Mouse (Mus musculus) heart, adult 2 months (tissue): ENCODE results near the gene Ostf1. TPM values are rescaled to one million over a fixed set of nuclear protein-coding genes. Genes with fewer than 3 reads are reported as not detected.

ENCODE experiments used
- DNase-seq, 2 experiments: peaks; one replicate each; pipeline ENCODE4 v3.0.0; 2021
- H3K27ac ChIP-seq: fragments of 200-600 bp; 2 replicates; pipeline ENCODE4 v1.8.1; 2022
- H3K27me3 ChIP-seq: fragments of 200-500 bp; 2 replicates; pipeline ENCODE4 v1.6.1; 2012; ENCODE audit warnings: mild to moderate bottlenecking, low read length, inconsistent platforms, mixed read lengths; ENCODE audit not compliant: control insufficient read depth, insufficient read depth
- H3K36me3 ChIP-seq: fragments of 200-500 bp; 2 replicates; pipeline ENCODE4 v1.6.1; 2012; ENCODE audit warnings: low read length, inconsistent platforms; ENCODE audit not compliant: control insufficient read depth, insufficient read depth
- H3K4me1 ChIP-seq: fragments of 200-500 bp; 2 replicates; pipeline ENCODE4 v1.6.1; 2011; ENCODE audit warnings: low read length; ENCODE audit not compliant: control insufficient read depth, insufficient read depth
- H3K4me3 ChIP-seq: fragments of 200-600 bp; 2 replicates; pipeline ENCODE4 v1.8.1; 2022
- H3K79me2 ChIP-seq: fragments of 200-500 bp; replicated peaks from 2 replicates; pipeline ENCODE4 v1.6.1; 2012; ENCODE audit warnings: mild to moderate bottlenecking, inconsistent platforms, low read length, moderate library complexity, mixed read lengths; ENCODE audit not compliant: control insufficient read depth, insufficient read depth
- H3K9ac ChIP-seq: fragments of 200-500 bp; 2 replicates; pipeline ENCODE4 v1.6.1; 2012; ENCODE audit warnings: low read depth, mild to moderate bottlenecking, control low read depth, inconsistent platforms, low read length, mixed read lengths
- CTCF ChIP-seq: fragments of 200-600 bp; IDR thresholded peaks from 2 replicates; pipeline ENCODE4 v1.8.1; 2022; ENCODE audit warnings: antibody characterized with exemption, mild to moderate bottlenecking, moderate library complexity
- EP300 ChIP-seq: fragments of 200-500 bp; IDR thresholded peaks from 2 replicates; pipeline ENCODE4 v1.6.1; 2011; ENCODE audit warnings: low read depth, low read length, control low read depth; ENCODE audit not compliant: insufficient read depth
- POLR2A ChIP-seq: fragments of 200-500 bp; IDR thresholded peaks from 2 replicates; pipeline ENCODE4 v1.6.1; 2011; ENCODE audit warnings: mild to moderate bottlenecking, low read depth, low read length, control low read depth; ENCODE audit not compliant: insufficient read depth
- WGBS: fragments of 180-500 bp; shearing (Covaris S2); methylation state at CpG from one replicate; pipeline ENCODE4 v1.1.7; 2018; 5-methylcytosine and 5-hydroxymethylcytosine counted together
- intact Hi-C: fragments of 180-260 bp; cut with DNase I; formaldehyde crosslinking; loops from one replicate; pipeline ENCODE4 v1.15.1; 2025
- polyA plus RNA-seq: library from polyadenylated mRNA; depleted of rRNA; stranded (reverse); fragments of >200 nt; gene quantifications from 2 replicates; pipeline ENCODE4 v1.2.3, GENCODE M21; 2012; rRNA removed
- total RNA-seq, 2 experiments: library from RNA; stranded (reverse); gene quantifications; 2 replicates each; pipeline ENCODE4 v1.2.3; 2021

The Ostf1 gene
- total and polyA plus RNA-seq, 3 experiments, result 29.5 to 37.6 (median 35.3) TPM

DNA sequence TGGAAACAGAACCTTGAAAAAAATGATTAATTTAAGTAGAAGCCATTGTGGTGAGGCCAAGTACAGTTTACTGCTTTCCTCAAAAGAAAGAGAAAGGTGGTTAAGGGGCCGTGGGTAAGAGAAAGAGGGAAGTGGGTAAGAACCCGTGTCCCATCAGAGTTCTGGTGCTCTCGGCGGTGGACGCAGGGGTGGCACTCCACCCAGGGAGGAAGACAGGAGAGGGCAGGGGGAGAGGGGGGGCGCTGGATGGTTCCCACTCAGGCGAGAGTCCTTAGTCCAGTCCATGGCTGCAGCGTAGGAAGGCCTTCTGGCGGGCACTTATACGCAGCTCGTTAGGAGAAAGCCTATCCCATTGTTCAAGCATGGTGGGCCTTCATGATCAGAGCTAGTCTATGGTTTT is 64.1 kb downstream of the Ostf1 start:
- DNase-seq, result no peak
- no peaks in the 10 kb centered on the region for H3K27me3 ChIP-seq
- no peak overlapping the region for H3K4me3 ChIP-seq
- WGBS, result 89% methylated on average over 11 of the region's 11 CpGs
- no peak overlapping the region for H3K9ac ChIP-seq
- no peak overlapping the region for H3K27ac ChIP-seq
- no peaks in the 10 kb centered on the region for H3K36me3 ChIP-seq
- intact Hi-C loops, result no loop called here
- H3K4me1 ChIP-seq, result peaks cover 2% of the 10 kb centered on the region
- H3K79me2 ChIP-seq, result no peaks in the 10 kb centered on the region
- TF ChIP-seq CTCF, result no peak
- TF ChIP-seq POLR2A, result no peak
- no peak for TF ChIP-seq EP300

DNA sequence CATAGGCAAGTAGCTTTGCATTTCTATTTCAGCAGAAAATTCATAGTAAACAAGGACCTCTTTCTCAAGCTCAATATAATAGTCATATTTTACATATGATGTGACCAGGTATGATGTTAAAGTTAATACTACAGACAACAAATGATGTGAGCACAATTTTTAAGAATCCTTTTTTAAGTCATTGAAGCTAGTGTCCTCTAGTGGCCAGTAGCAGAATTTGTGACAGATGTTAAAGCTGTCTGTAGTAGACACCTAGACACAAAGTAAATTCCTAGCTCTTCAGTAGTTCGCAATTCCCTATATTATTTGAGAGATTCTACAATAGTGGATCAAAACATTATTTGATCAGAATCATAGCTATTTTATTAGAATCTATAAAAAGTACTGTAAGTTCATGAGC is 73.9 kb downstream of the Ostf1 start:
- WGBS, result 82% methylated on average over 1 of the region's 1 CpGs
- no peaks in the 10 kb centered on the region for H3K27me3 ChIP-seq
- intact Hi-C loops, result no loop called here
- no peaks in the 10 kb centered on the region for H3K79me2 ChIP-seq
- H3K4me1 ChIP-seq, result no peaks in the 10 kb centered on the region
- TF ChIP-seq EP300 (no peak), POLR2A (no peak), CTCF (peak; percentile 77)
- no peak overlapping the region for H3K9ac ChIP-seq
- no peaks in the 10 kb centered on the region for H3K36me3 ChIP-seq
- H3K27ac ChIP-seq, result no peak overlapping the region
- no peak for DNase-seq
- H3K4me3 ChIP-seq, result no peak overlapping the region

DNA sequence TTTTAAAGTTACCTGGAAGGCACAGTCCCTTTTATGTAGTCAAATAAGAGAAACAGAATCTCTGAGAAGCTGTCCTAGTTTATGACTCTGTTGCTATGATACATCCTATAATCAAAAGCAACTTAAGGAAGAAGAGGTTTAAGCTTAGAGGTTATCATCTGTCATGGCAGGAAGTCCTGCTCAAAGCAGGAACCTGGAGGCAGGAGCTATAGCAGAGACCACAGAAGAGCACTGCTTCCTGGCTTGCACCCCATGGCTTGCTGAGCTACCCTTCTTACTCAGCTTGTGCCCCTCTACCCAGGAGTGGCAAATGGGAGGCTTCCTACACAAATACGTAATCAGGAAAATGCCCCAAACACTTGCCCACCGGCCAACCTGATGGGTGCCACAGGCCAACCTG is 76.0 kb downstream of the Ostf1 start:
- WGBS, result 75% methylated on average over 2 of the region's 2 CpGs
- H3K4me1 ChIP-seq, result no peaks in the 10 kb centered on the region
- H3K9ac ChIP-seq, result no peak overlapping the region
- TF ChIP-seq EP300 (no peak), CTCF (no peak), POLR2A (no peak)
- H3K36me3 ChIP-seq, result no peaks in the 10 kb centered on the region
- no peak for DNase-seq
- intact Hi-C loops, result no loop called here
- no peaks in the 10 kb centered on the region for H3K79me2 ChIP-seq
- H3K27me3 ChIP-seq, result no peaks in the 10 kb centered on the region
- no peak overlapping the region for H3K4me3 ChIP-seq
- no peak overlapping the region for H3K27ac ChIP-seq

DNA sequence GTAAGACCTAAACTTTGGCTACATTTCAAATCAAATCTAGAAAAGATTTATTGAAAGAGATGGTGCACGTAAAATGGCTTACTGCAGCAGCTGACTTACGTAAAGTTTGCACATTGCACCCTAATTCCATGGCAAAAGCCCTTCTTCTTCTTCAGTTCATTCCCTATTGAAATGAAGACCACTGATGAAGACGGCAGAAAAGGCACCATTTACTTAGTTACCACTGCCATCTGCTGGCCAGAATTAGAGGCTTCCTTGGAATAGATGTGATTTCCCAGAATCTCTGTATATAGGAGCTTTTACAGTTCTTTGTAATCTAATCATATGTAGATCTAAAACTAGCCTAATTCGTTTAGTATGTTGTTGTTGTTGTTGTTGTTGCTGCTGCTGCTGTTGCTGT is 83.0 kb downstream of the Ostf1 start:
- DNase-seq, result peak; percentile 17 to 51
- TF ChIP-seq CTCF (peak; percentile 89), EP300 (no peak)
- no peak overlapping the region for H3K27ac ChIP-seq
- no peaks in the 10 kb centered on the region for H3K27me3 ChIP-seq
- H3K9ac ChIP-seq, result no peak overlapping the region
- H3K36me3 ChIP-seq, result no peaks in the 10 kb centered on the region
- intact Hi-C loops, result loop anchor here (1.0 to 5.0 kb wide), 4 partner anchors 676 to 1426 kb away; no protein-coding TSS in a partner anchor
- H3K79me2 ChIP-seq, result no peaks in the 10 kb centered on the region
- 10% methylated on average over 4 of the region's 4 CpGs for WGBS
- no peak overlapping the region for H3K4me3 ChIP-seq
- H3K4me1 ChIP-seq, result no peaks in the 10 kb centered on the region

Other genes starting within 250 kb of the Ostf1 start
- gene Nmrk1, start 127 bp upstream of the Ostf1 start, total RNA-seq, result 1 to 10 TPM; 2.3 to 2.5 TPM
- 5.4 and 9.7 TPM in 2 replicates for gene Nmrk1, start 127 bp upstream of the Ostf1 start, polyA plus RNA-seq
- 10 to 100 TPM; 32.8 to 36.4 TPM for gene Carnmt1, start 38.9 kb upstream of the Ostf1 start, total RNA-seq
- gene Carnmt1, start 38.9 kb upstream of the Ostf1 start, polyA plus RNA-seq, result 13.0 and 23.3 TPM in 2 replicates
- 10 to 100 TPM; 10.9 to 11.1 TPM for gene D030056L22Rik, start 81.4 kb upstream of the Ostf1 start, total RNA-seq
- 4.7 and 7.4 TPM in 2 replicates for gene D030056L22Rik, start 81.4 kb upstream of the Ostf1 start, polyA plus RNA-seq
- gene Trpm6, start 118.2 kb upstream of the Ostf1 start, total RNA-seq, result under 1 TPM; 0.05 to 0.16 TPM
- 0.06 and 0.14 TPM in 2 replicates for gene Trpm6, start 118.2 kb upstream of the Ostf1 start, polyA plus RNA-seq